Mouse (Mus musculus) intestine, embryonic 15.5 days (tissue): ENCODE measurements around the gene Tshb. TPM values are rescaled to one million over a fixed set of nuclear protein-coding genes. Genes with fewer than 3 reads are reported as not detected.

ENCODE experiments used
- ATAC-seq: fragments of 200-750 bp; cut with Nextera tagmentation; 2 replicates; pipeline ENCODE4 v1.8.0; 2017; ENCODE audit warnings: moderate TSS enrichment, moderate library complexity
- H3K27ac ChIP-seq: fragments of 300-500 bp; sonication (generic); 2 replicates; pipeline ENCODE4 v1.5.1; 2015; ENCODE audit warnings: mild to moderate bottlenecking, inconsistent platforms
- H3K27me3 ChIP-seq: fragments of 300-500 bp; sonication (generic); replicated peaks from 2 replicates; pipeline ENCODE4 v1.6.1; 2015; ENCODE audit warnings: inconsistent platforms
- H3K36me3 ChIP-seq: fragments of 300-500 bp; sonication (generic); 2 replicates; pipeline ENCODE4 v1.6.1; 2015; ENCODE audit warnings: inconsistent platforms
- H3K4me1 ChIP-seq: fragments of 300-500 bp; sonication (generic); replicated peaks from 2 replicates; pipeline ENCODE4 v1.6.1; 2015; ENCODE audit warnings: inconsistent platforms
- H3K4me2 ChIP-seq: fragments of 300-500 bp; sonication (generic); replicated peaks from 2 replicates; pipeline ENCODE4 v1.6.1; 2015; ENCODE audit warnings: mild to moderate bottlenecking, inconsistent platforms
- H3K4me3 ChIP-seq: fragments of 300-500 bp; sonication (generic); replicated peaks from 2 replicates; pipeline ENCODE4 v1.5.1; 2015; ENCODE audit warnings: inconsistent platforms
- H3K9ac ChIP-seq: fragments of 300-500 bp; sonication (generic); 2 replicates; pipeline ENCODE4 v1.6.1; 2015; ENCODE audit warnings: inconsistent platforms
- H3K9me3 ChIP-seq: fragments of 300-500 bp; sonication (generic); 2 replicates; pipeline ENCODE4 v1.6.1; 2016; ENCODE audit warnings: inconsistent platforms
- WGBS: fragments of 180-500 bp; shearing (Covaris S2); methylation state at CpG from one replicate; pipeline ENCODE4 v1.1.7; 2015; 5-methylcytosine and 5-hydroxymethylcytosine counted together
- polyA plus RNA-seq: library from polyadenylated mRNA; unstranded; fragments of >200 nt; fragmentation: Nextera tagmentation; extraction: Ambion mirVana; gene quantifications from 2 replicates; pipeline ENCODE4 v1.2.1, GENCODE M21; 2015

Gene Tshb
- polyA plus RNA-seq, 1 experiment from 2014 or later: 0.11 TPM

- ATAC-seq: no peak
- no peaks in the 10 kb centered on the region for H3K36me3 ChIP-seq
- no peak overlapping the region for H3K27ac ChIP-seq
- no peak overlapping the region for H3K9ac ChIP-seq
- WGBS: 85% methylated on average over 5 of the region's 5 CpGs
- H3K4me3 ChIP-seq: no peak overlapping the region
- no peak overlapping the region for H3K4me2 ChIP-seq
- H3K27me3 ChIP-seq: no peaks in the 10 kb centered on the region
- H3K4me1 ChIP-seq: peaks cover 6% of the 10 kb centered on the region; the same call in 1 of the 2 replicates
- no peaks in the 10 kb centered on the region for H3K9me3 ChIP-seq
Measured at GRCm38 (mm10) chr3:102751136-102751535, 31.4 kb downstream of the Tshb start.

GRCm38 (mm10) chr3:102748686-102749085 lies 33.8 kb downstream of the Tshb start:
- Histone ChIP-seq H3K4me2 (no peak overlapping the region), H3K9me3 (no peaks in the 10 kb centered on the region), H3K9ac (no peak overlapping the region), H3K4me3 (no peak overlapping the region), H3K27ac (no peak overlapping the region), H3K4me1 (peaks cover 8% of the 10 kb centered on the region), H3K27me3 (no peaks in the 10 kb centered on the region), H3K36me3 (no peaks in the 10 kb centered on the region)
- ATAC-seq: no peak
- 81% methylated on average over 5 of the region's 5 CpGs for WGBS

- H3K4me2 ChIP-seq: no peak overlapping the region
- no peak overlapping the region for H3K9ac ChIP-seq
- no peaks in the 10 kb centered on the region for H3K36me3 ChIP-seq
- H3K4me3 ChIP-seq: no peak overlapping the region
- ATAC-seq: no peak
- H3K9me3 ChIP-seq: no peaks in the 10 kb centered on the region
- WGBS: 60% methylated on average over 3 of the region's 3 CpGs
- peaks cover 8% of the 10 kb centered on the region for H3K4me1 ChIP-seq
- H3K27me3 ChIP-seq: no peaks in the 10 kb centered on the region
- H3K27ac ChIP-seq: no peak overlapping the region
Measured at GRCm38 (mm10) chr3:102748038-102748437, 34.5 kb downstream of the Tshb start.

- H3K27ac ChIP-seq: no peak overlapping the region
- peaks cover 8% of the 10 kb centered on the region for H3K4me1 ChIP-seq
- no peaks in the 10 kb centered on the region for H3K36me3 ChIP-seq
- no peaks in the 10 kb centered on the region for H3K27me3 ChIP-seq
- 73% methylated on average over 4 of the region's 4 CpGs for WGBS
- H3K4me3 ChIP-seq: no peak overlapping the region
- no peak overlapping the region for H3K4me2 ChIP-seq
- no peaks in the 10 kb centered on the region for H3K9me3 ChIP-seq
- no peak overlapping the region for H3K9ac ChIP-seq
- ATAC-seq: no peak
Measured at GRCm38 (mm10) chr3:102746174-102746573, 36.3 kb downstream of the Tshb start.

- WGBS: 25% methylated on average over 5 of the region's 5 CpGs
- Histone ChIP-seq H3K4me1 (peaks cover 8% of the 10 kb centered on the region), H3K4me2 (no peak overlapping the region), H3K36me3 (no peaks in the 10 kb centered on the region), H3K4me3 (no peak overlapping the region), H3K9ac (no peak overlapping the region), H3K27me3 (no peaks in the 10 kb centered on the region), H3K9me3 (no peaks in the 10 kb centered on the region), H3K27ac (0 out of 2 replicates have a peak overlapping the region, but pooled peaks have one; percentile 54)
- peak; percentile 47; the same call in 1 of the 2 replicates for ATAC-seq
Measured at GRCm38 (mm10) chr3:102744657-102745056, 37.9 kb downstream of the Tshb start.

GRCm38 (mm10) chr3:102743781-102744471 lies 38.6 kb downstream of the Tshb start:
- H3K27ac ChIP-seq: no peak overlapping the region
- ATAC-seq: no peak

GRCm38 (mm10) chr3:102743202-102743601 lies 39.3 kb downstream of the Tshb start:
- Histone ChIP-seq H3K4me3 (no peak overlapping the region), H3K27ac (no peak overlapping the region), H3K4me1 (peaks cover 8% of the 10 kb centered on the region), H3K4me2 (no peak overlapping the region), H3K9me3 (no peaks in the 10 kb centered on the region), H3K9ac (no peak overlapping the region), H3K36me3 (no peaks in the 10 kb centered on the region), H3K27me3 (no peaks in the 10 kb centered on the region)
- WGBS: 54% methylated on average over 4 of the region's 4 CpGs
- no peak for ATAC-seq

More at GRCm38 (mm10) chr3:102743781-102744471, 38.6 kb downstream of the Tshb start:
- Histone ChIP-seq H3K4me1 (peaks cover 8% of the 10 kb centered on the region), H3K9ac (no peak overlapping the region), H3K36me3 (no peaks in the 10 kb centered on the region), H3K27me3 (no peaks in the 10 kb centered on the region), H3K9me3 (no peaks in the 10 kb centered on the region), H3K4me2 (no peak overlapping the region), H3K4me3 (no peak overlapping the region)
- WGBS: 87% methylated on average over 9 of the region's 9 CpGs

GRCm38 (mm10) chr3:102742725-102743124 lies 39.8 kb downstream of the Tshb start:
- no peak overlapping the region for H3K27ac ChIP-seq
- no peaks in the 10 kb centered on the region for H3K27me3 ChIP-seq
- H3K36me3 ChIP-seq: no peaks in the 10 kb centered on the region
- no peak overlapping the region for H3K4me3 ChIP-seq
- peaks cover 8% of the 10 kb centered on the region for H3K4me1 ChIP-seq
- ATAC-seq: no peak
- H3K9me3 ChIP-seq: no peaks in the 10 kb centered on the region
- H3K4me2 ChIP-seq: no peak overlapping the region
- WGBS: 67% methylated on average over 4 of the region's 4 CpGs
- no peak overlapping the region for H3K9ac ChIP-seq

GRCm38 (mm10) chr3:102738926-102739325 lies 43.6 kb downstream of the Tshb start:
- no peak overlapping the region for H3K9ac ChIP-seq
- H3K27me3 ChIP-seq: no peaks in the 10 kb centered on the region
- H3K9me3 ChIP-seq: no peaks in the 10 kb centered on the region
- whole genome bisulfite sequencing: 81% methylated on average over 6 of the region's 6 CpGs
- H3K4me2 ChIP-seq: no peak overlapping the region
- H3K4me3 ChIP-seq: no peak overlapping the region
- no peaks in the 10 kb centered on the region for H3K36me3 ChIP-seq
- no peak for ATAC-seq
- no peak overlapping the region for H3K27ac ChIP-seq
- H3K4me1 ChIP-seq: peaks cover 11% of the 10 kb centered on the region

- 0 out of 2 replicates have a peak overlapping the region, but pooled peaks have one; percentile 20 for H3K27ac ChIP-seq
- H3K4me2 ChIP-seq: peak overlapping the region; percentile 18; the same call in 1 of the 2 replicates
Measured at GRCm38 (mm10) chr3:102738161-102738901, 44.2 kb downstream of the Tshb start.

GRCm38 (mm10) chr3:102737106-102737505 lies 45.4 kb downstream of the Tshb start:
- H3K36me3 ChIP-seq: no peaks in the 10 kb centered on the region
- H3K9me3 ChIP-seq: no peaks in the 10 kb centered on the region
- H3K4me2 ChIP-seq: 0 out of 2 replicates have a peak overlapping the region, but pooled peaks have one; percentile 22
- no peak for ATAC-seq
- H3K27me3 ChIP-seq: no peaks in the 10 kb centered on the region
- no peak overlapping the region for H3K9ac ChIP-seq
- WGBS: 71% methylated on average over 6 of the region's 6 CpGs
- H3K27ac ChIP-seq: no peak overlapping the region
- H3K4me1 ChIP-seq: peaks cover 9% of the 10 kb centered on the region
- H3K4me3 ChIP-seq: no peak overlapping the region

More at GRCm38 (mm10) chr3:102738161-102738901, 44.2 kb downstream of the Tshb start:
- Histone ChIP-seq H3K9ac (no peak overlapping the region), H3K9me3 (no peaks in the 10 kb centered on the region), H3K4me3 (no peak overlapping the region), H3K4me1 (peaks cover 9% of the 10 kb centered on the region), H3K27me3 (no peaks in the 10 kb centered on the region), H3K36me3 (no peaks in the 10 kb centered on the region)
- no peak for ATAC-seq
- 57% methylated on average over 10 of the region's 10 CpGs for WGBS

GRCm38 (mm10) chr3:102736436-102736835 lies 46.1 kb downstream of the Tshb start:
- no peak overlapping the region for H3K27ac ChIP-seq
- WGBS: 79% methylated on average over 6 of the region's 6 CpGs
- ATAC-seq: no peak
- H3K4me3 ChIP-seq: no peak overlapping the region
- peaks cover 9% of the 10 kb centered on the region for H3K4me1 ChIP-seq
- H3K27me3 ChIP-seq: no peaks in the 10 kb centered on the region
- 0 out of 2 replicates have a peak overlapping the region, but pooled peaks have one; percentile 1 for H3K4me2 ChIP-seq
- H3K9ac ChIP-seq: no peak overlapping the region
- H3K36me3 ChIP-seq: no peaks in the 10 kb centered on the region
- H3K9me3 ChIP-seq: no peaks in the 10 kb centered on the region
